Mouse (Mus musculus) heart, embryonic 14.5 days (tissue): ENCODE data around the gene Mdm2. TPM values are rescaled to one million over a fixed set of nuclear protein-coding genes. Genes with fewer than 3 reads are reported as not detected.

Source experiments
- ATAC-seq: fragments of 200-750 bp; cut with Nextera tagmentation; 2 replicates; pipeline ENCODE4 v1.8.0; 2017; ENCODE audit warnings: low read depth, moderate TSS enrichment; ENCODE audit not compliant: insufficient number of reproducible peaks, insufficient read depth, low FRiP score
- H3K27ac ChIP-seq, 2 experiments: fragments of 200-500 bp in 1 of 2; fragments of 300-500 bp in 1 of 2; sonication (generic) in 1 of 2; replicated peaks in 1 of 2; 2 replicates each; pipeline ENCODE4 v1.5.1; 2012 to 2014; ENCODE audit warnings: low read depth in 2 of 2, low read length in 2 of 2, control low read depth in 1 of 2, mild to moderate bottlenecking in 1 of 2, mixed read lengths in 1 of 2; ENCODE audit not compliant: control insufficient read depth in 1 of 2, insufficient read depth in 1 of 2
- H3K27me3 ChIP-seq: fragments of 300-500 bp; sonication (generic); 2 replicates; pipeline ENCODE4 v1.6.1; 2014; ENCODE audit warnings: mild to moderate bottlenecking, low read length, control low read depth; ENCODE audit not compliant: control insufficient read depth, insufficient read depth
- H3K36me3 ChIP-seq: fragments of 300-500 bp; sonication (generic); 2 replicates; pipeline ENCODE4 v1.6.1; 2014; ENCODE audit warnings: mild to moderate bottlenecking, control low read depth, low read length, mixed read lengths; ENCODE audit not compliant: control insufficient read depth, insufficient read depth
- H3K4me1 ChIP-seq, 2 experiments: fragments of 200-500 bp in 1 of 2; fragments of 300-500 bp in 1 of 2; sonication (generic) in 1 of 2; 2 replicates each; pipeline ENCODE4 v1.6.1; 2012 to 2014; ENCODE audit warnings: low read length in 2 of 2, control low read depth in 1 of 2, mixed read lengths in 1 of 2; ENCODE audit not compliant: control insufficient read depth in 2 of 2, insufficient read depth in 2 of 2
- H3K4me2 ChIP-seq: fragments of 300-500 bp; sonication (generic); 2 replicates; pipeline ENCODE4 v1.6.1; 2014; ENCODE audit warnings: mild to moderate bottlenecking, low read length
- H3K4me3 ChIP-seq, 2 experiments: fragments of 200-500 bp in 1 of 2; fragments of 300-500 bp in 1 of 2; sonication (generic) in 1 of 2; 2 replicates each; pipeline ENCODE4 v1.5.1; 2012 to 2014; ENCODE audit warnings: low read length in 2 of 2, mild to moderate bottlenecking in 2 of 2, control low read depth in 1 of 2, low read depth in 1 of 2, moderate library complexity in 1 of 2; ENCODE audit not compliant: control insufficient read depth in 1 of 2, insufficient read depth in 1 of 2
- H3K9ac ChIP-seq: fragments of 300-500 bp; sonication (generic); 2 replicates; pipeline ENCODE4 v1.6.1; 2014; ENCODE audit warnings: mild to moderate bottlenecking, low read length
- H3K9me3 ChIP-seq: fragments of 300-500 bp; sonication (generic); 2 replicates; pipeline ENCODE4 v1.6.1; 2016; ENCODE audit warnings: low read length, control low read depth; ENCODE audit not compliant: control insufficient read depth
- WGBS: fragments of 180-500 bp; shearing (Covaris S2); extraction: QIAGEN DNeasy Blood & Tissue Kit; methylation state at CpG from one replicate; pipeline ENCODE4 v1.1.7; 2014; 5-methylcytosine and 5-hydroxymethylcytosine counted together
- polyA plus RNA-seq: library from polyadenylated mRNA; unstranded; fragments of >200 nt; fragmentation: Nextera tagmentation; extraction: Ambion mirVana; gene quantifications from 2 replicates; pipeline ENCODE4 v1.2.1, GENCODE M21; 2014

The Mdm2 gene
- polyA plus RNA-seq, 1 experiment from 2014 or later: 48.9 TPM

GRCm38 (mm10) chr10:117676036-117676643 lies 34.4 kb downstream of the Mdm2 start:
- peaks cover 2 to 13% of the 10 kb centered on the region in 2 experiments; a peak in 3 of 4 replicates for H3K4me1 ChIP-seq
- H3K4me2 ChIP-seq: peak overlapping the region; percentile 79
- no peaks in the 10 kb centered on the region for H3K27me3 ChIP-seq
- no peak for ATAC-seq
- H3K4me3 ChIP-seq: peak overlapping the region; percentile 25 to 38
- H3K9me3 ChIP-seq: no peaks in the 10 kb centered on the region
- 23% methylated on average over 19 of the region's 19 CpGs for WGBS
- peak overlapping the region; percentile 3 for H3K9ac ChIP-seq
- no peaks in the 10 kb centered on the region for H3K36me3 ChIP-seq
- H3K27ac ChIP-seq: no peak overlapping the region

DNA sequence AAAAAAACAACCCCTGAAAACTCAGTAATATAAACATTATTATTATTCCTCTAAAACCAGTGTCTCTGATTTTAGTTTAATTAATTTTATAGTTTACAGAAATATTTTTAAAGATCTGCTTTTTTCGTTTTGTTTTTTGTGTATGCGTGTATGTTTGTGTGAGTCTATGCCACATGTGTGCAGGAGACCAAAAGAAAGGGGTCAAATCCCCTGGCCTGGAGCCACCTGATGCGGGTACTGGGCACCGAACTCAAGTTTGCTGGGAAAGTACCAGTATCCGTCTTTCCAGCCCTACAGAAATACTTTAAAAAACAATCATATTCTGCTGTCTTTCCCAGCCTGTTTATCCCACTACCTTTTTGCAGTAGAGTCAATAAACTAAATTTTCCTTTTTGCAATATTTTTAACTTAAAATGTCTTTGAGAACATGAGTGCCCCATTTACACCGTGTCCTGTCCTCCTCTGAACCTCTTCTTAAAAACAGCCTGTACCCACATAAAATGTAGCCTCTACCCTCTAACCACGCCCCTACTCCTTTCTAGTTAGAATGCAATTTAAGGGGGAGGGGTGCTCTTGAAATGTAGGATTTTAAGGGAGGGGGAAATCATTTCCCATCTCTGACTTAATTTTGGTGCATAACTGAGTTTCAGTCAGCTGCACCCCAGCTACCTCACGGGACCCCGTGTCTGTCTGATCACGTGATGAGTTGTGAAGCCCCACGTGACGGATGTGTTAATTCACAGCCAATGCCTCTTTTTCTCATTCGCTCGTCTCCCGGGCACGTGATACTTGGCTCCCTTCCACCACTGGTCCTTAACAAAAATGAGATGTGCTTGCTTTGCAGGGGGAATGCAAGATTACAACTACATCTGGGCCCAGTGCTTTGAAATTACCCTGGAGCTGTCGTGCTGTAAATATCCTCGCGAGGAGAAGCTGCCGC lies 35.2 kb downstream of the Mdm2 start:
- ATAC-seq: peak; percentile 42; the same call in 1 of the 2 replicates
- Histone ChIP-seq H3K27me3 (no peaks in the 10 kb centered on the region), H3K4me3 (peak overlapping the region; percentile 25 to 38), H3K36me3 (no peaks in the 10 kb centered on the region), H3K27ac (no peak overlapping the region), H3K4me1 (peaks cover 2 to 13% of the 10 kb centered on the region in 2 experiments; a peak in 3 of 4 replicates), H3K9me3 (no peaks in the 10 kb centered on the region), H3K9ac (0 out of 2 replicates have a peak overlapping the region, but pooled peaks have one; percentile 3), H3K4me2 (peak overlapping the region; percentile 79)
- 34% methylated on average over 20 of the region's 20 CpGs for WGBS

- Histone ChIP-seq H3K27me3 (no peaks in the 10 kb centered on the region), H3K36me3 (no peaks in the 10 kb centered on the region), H3K9me3 (no peaks in the 10 kb centered on the region), H3K9ac (no peak overlapping the region), H3K4me3 (no peak overlapping the region), H3K4me2 (no peak overlapping the region), H3K4me1 (peaks cover 2 to 13% of the 10 kb centered on the region in 2 experiments; a peak in 3 of 4 replicates), H3K27ac (no peak overlapping the region)
- WGBS: 81% methylated on average over 3 of the region's 3 CpGs
- no peak for ATAC-seq
Measured at GRCm38 (mm10) chr10:117674359-117675019, 36.1 kb downstream of the Mdm2 start.

- H3K27me3 ChIP-seq: no peaks in the 10 kb centered on the region
- 95% methylated on average over 1 of the region's 1 CpGs for WGBS
- H3K4me3 ChIP-seq: no peak overlapping the region
- no peaks in the 10 kb centered on the region for H3K9me3 ChIP-seq
- no peaks in the 10 kb centered on the region for H3K36me3 ChIP-seq
- no peak overlapping the region for H3K4me2 ChIP-seq
- ATAC-seq: no peak
- no peak overlapping the region for H3K9ac ChIP-seq
- H3K4me1 ChIP-seq: peaks cover 2 to 13% of the 10 kb centered on the region in 2 experiments; a peak in 3 of 4 replicates
- H3K27ac ChIP-seq: no peak overlapping the region
Measured at GRCm38 (mm10) chr10:117673913-117674312, 36.6 kb downstream of the Mdm2 start.

- no peaks in the 10 kb centered on the region for H3K36me3 ChIP-seq
- no peak overlapping the region for H3K4me2 ChIP-seq
- ATAC-seq: no peak
Measured at GRCm38 (mm10) chr10:117672693-117673092, 37.9 kb downstream of the Mdm2 start.

GRCm38 (mm10) chr10:117671930-117672666 lies 38.5 kb downstream of the Mdm2 start:
- no peaks in the 10 kb centered on the region for H3K9me3 ChIP-seq
- no peaks in the 10 kb centered on the region for H3K36me3 ChIP-seq
- H3K27me3 ChIP-seq: no peaks in the 10 kb centered on the region
- no peak overlapping the region for H3K9ac ChIP-seq
- no peak overlapping the region for H3K4me2 ChIP-seq
- no peak overlapping the region for H3K4me3 ChIP-seq
- H3K27ac ChIP-seq: no peak overlapping the region
- 86% methylated on average over 13 of the region's 13 CpGs for WGBS
- no peak for ATAC-seq
- peaks cover 2 to 13% of the 10 kb centered on the region in 2 experiments; a peak in 3 of 4 replicates for H3K4me1 ChIP-seq

More at GRCm38 (mm10) chr10:117672693-117673092, 37.9 kb downstream of the Mdm2 start:
- Histone ChIP-seq H3K27ac (no peak overlapping the region), H3K27me3 (no peaks in the 10 kb centered on the region), H3K9me3 (no peaks in the 10 kb centered on the region), H3K4me1 (peaks cover 2 to 13% of the 10 kb centered on the region in 2 experiments; a peak in 3 of 4 replicates), H3K9ac (no peak overlapping the region), H3K4me3 (no peak overlapping the region)
- WGBS: 38% methylated on average over 7 of the region's 7 CpGs

- 82% methylated on average over 9 of the region's 9 CpGs for WGBS
- ATAC-seq: no peak
- Histone ChIP-seq H3K9me3 (no peaks in the 10 kb centered on the region), H3K27ac (no peak overlapping the region), H3K4me1 (peaks cover 1 to 8% of the 10 kb centered on the region in 2 experiments; a peak in 3 of 4 replicates), H3K9ac (no peak overlapping the region), H3K4me2 (no peak overlapping the region), H3K36me3 (no peaks in the 10 kb centered on the region), H3K4me3 (no peak overlapping the region), H3K27me3 (no peaks in the 10 kb centered on the region)
Measured at GRCm38 (mm10) chr10:117671266-117671665, 39.3 kb downstream of the Mdm2 start.
